Mouse (Mus musculus) intestine, postnatal 0 days (tissue): Measurements from ENCODE around the gene Gbp3. TPM values are rescaled to one million over a fixed set of nuclear protein-coding genes. Genes with fewer than 3 reads are reported as not detected.

Experiments used
- ATAC-seq: fragments of 200-750 bp; cut with Nextera tagmentation; 2 replicates; pipeline ENCODE4 v1.8.0; 2017; ENCODE audit warnings: mild to moderate bottlenecking, moderate TSS enrichment, moderate library complexity
- H3K27ac ChIP-seq: fragments of 300-500 bp; sonication (generic); 2 replicates; pipeline ENCODE4 v1.5.1; 2014; ENCODE audit warnings: mild to moderate bottlenecking, low read depth, low read length, moderate library complexity
- H3K27me3 ChIP-seq: fragments of 300-500 bp; sonication (generic); replicated peaks from 2 replicates; pipeline ENCODE4 v1.6.1; 2014; ENCODE audit warnings: low read length, mixed read lengths; ENCODE audit not compliant: control insufficient read depth, insufficient read depth
- H3K36me3 ChIP-seq: fragments of 300-500 bp; sonication (generic); 2 replicates; pipeline ENCODE4 v1.6.1; 2014; ENCODE audit warnings: mild to moderate bottlenecking, moderate library complexity; ENCODE audit not compliant: control insufficient read depth, insufficient read depth
- H3K4me1 ChIP-seq: fragments of 300-500 bp; sonication (generic); replicated peaks from 2 replicates; pipeline ENCODE4 v1.6.1; 2014; ENCODE audit warnings: antibody characterized with exemption, low read length, mixed read lengths; ENCODE audit not compliant: control insufficient read depth, insufficient read depth
- H3K4me2 ChIP-seq: fragments of 300-500 bp; sonication (generic); replicated peaks from 2 replicates; pipeline ENCODE4 v1.6.1; 2014; ENCODE audit warnings: low read depth, mild to moderate bottlenecking, moderate library complexity
- H3K4me3 ChIP-seq: fragments of 300-500 bp; sonication (generic); 2 replicates; pipeline ENCODE4 v1.5.1; 2014; ENCODE audit warnings: low read depth, low read length
- H3K9ac ChIP-seq: fragments of 300-500 bp; sonication (generic); 2 replicates; pipeline ENCODE4 v1.6.1; 2014; ENCODE audit warnings: mild to moderate bottlenecking, low read depth, low read length
- H3K9me3 ChIP-seq: fragments of 300-500 bp; sonication (generic); 2 replicates; pipeline ENCODE4 v1.6.1; 2016; ENCODE audit warnings: mixed run types; ENCODE audit not compliant: control insufficient read depth
- CTCF ChIP-seq: sonication (generic); IDR thresholded peaks from 2 replicates; pipeline ENCODE4 v1.5.1; 2016; ENCODE audit warnings: low read depth, mild to moderate bottlenecking, control low read depth, antibody characterized with exemption, moderate library complexity
- WGBS: fragments of 180-500 bp; shearing (Covaris S2); extraction: QIAGEN DNeasy Blood & Tissue Kit; methylation state at CpG from one replicate; pipeline ENCODE4 v1.1.7; 2014; 5-methylcytosine and 5-hydroxymethylcytosine counted together
- polyA plus RNA-seq: library from polyadenylated mRNA; unstranded; fragments of >200 nt; fragmentation: Nextera tagmentation; extraction: Ambion mirVana; gene quantifications from 2 replicates; pipeline ENCODE4 v1.2.1, GENCODE M21; 2015

Gbp3 gene
- polyA plus RNA-seq, 1 experiment from 2014 or later: 7.6 TPM

GRCm38 (mm10) chr3:142578342-142578741 is 18.5 kb downstream of the Gbp3 start:
- WGBS: 83% methylated on average over 4 of the region's 4 CpGs
- Histone ChIP-seq H3K27ac (no peak overlapping the region), H3K9ac (no peak overlapping the region), H3K27me3 (no peaks in the 10 kb centered on the region), H3K4me1 (no peaks in the 10 kb centered on the region), H3K4me3 (no peak overlapping the region), H3K4me2 (no peak overlapping the region), H3K9me3 (no peaks in the 10 kb centered on the region), H3K36me3 (no peaks in the 10 kb centered on the region)
- no peak for ATAC-seq
- no peak for TF ChIP-seq CTCF

GRCm38 (mm10) chr3:142583067-142583466 is 23.2 kb downstream of the Gbp3 start:
- Histone ChIP-seq H3K9ac (no peak overlapping the region), H3K4me3 (no peak overlapping the region), H3K9me3 (no peaks in the 10 kb centered on the region), H3K36me3 (no peaks in the 10 kb centered on the region), H3K4me1 (no peaks in the 10 kb centered on the region), H3K27me3 (no peaks in the 10 kb centered on the region), H3K4me2 (no peak overlapping the region), H3K27ac (no peak overlapping the region)
- no peak for TF ChIP-seq CTCF
- no peak for ATAC-seq
- WGBS: 91% methylated on average over 4 of the region's 4 CpGs

- no peak for ATAC-seq
- no peak for TF ChIP-seq CTCF
- no peaks in the 10 kb centered on the region for H3K27me3 ChIP-seq
Observed at GRCm38 (mm10) chr3:142587386-142587785, 27.6 kb downstream of the Gbp3 start.

GRCm38 (mm10) chr3:142588888-142589287 is 29.1 kb downstream of the Gbp3 start:
- no peaks in the 10 kb centered on the region for H3K9me3 ChIP-seq
- no peaks in the 10 kb centered on the region for H3K4me1 ChIP-seq
- H3K9ac ChIP-seq: no peak overlapping the region
- H3K27ac ChIP-seq: no peak overlapping the region
- no peaks in the 10 kb centered on the region for H3K36me3 ChIP-seq
- no peak overlapping the region for H3K4me3 ChIP-seq
- no peaks in the 10 kb centered on the region for H3K27me3 ChIP-seq
- 45% methylated on average over 2 of the region's 2 CpGs for WGBS
- no peak overlapping the region for H3K4me2 ChIP-seq
- no peak for TF ChIP-seq CTCF
- ATAC-seq: no peak

More at GRCm38 (mm10) chr3:142587386-142587785, 27.6 kb downstream of the Gbp3 start:
- H3K4me2 ChIP-seq: no peak overlapping the region
- no peak overlapping the region for H3K4me3 ChIP-seq
- H3K27ac ChIP-seq: no peak overlapping the region
- H3K36me3 ChIP-seq: no peaks in the 10 kb centered on the region
- no peaks in the 10 kb centered on the region for H3K9me3 ChIP-seq
- H3K4me1 ChIP-seq: no peaks in the 10 kb centered on the region
- H3K9ac ChIP-seq: no peak overlapping the region

GRCm38 (mm10) chr3:142590431-142591067 is 30.7 kb downstream of the Gbp3 start:
- 73% methylated on average over 4 of the region's 4 CpGs for WGBS
- no peak overlapping the region for H3K4me3 ChIP-seq
- no peak for ATAC-seq
- no peaks in the 10 kb centered on the region for H3K36me3 ChIP-seq
- H3K9me3 ChIP-seq: no peaks in the 10 kb centered on the region
- no peaks in the 10 kb centered on the region for H3K4me1 ChIP-seq
- H3K27me3 ChIP-seq: no peaks in the 10 kb centered on the region
- no peak overlapping the region for H3K27ac ChIP-seq
- H3K9ac ChIP-seq: no peak overlapping the region
- TF ChIP-seq CTCF: no peak
- no peak overlapping the region for H3K4me2 ChIP-seq

- H3K9ac ChIP-seq: no peak within 1 kb of the TSS
- no peaks in the 10 kb centered on the region for H3K9me3 ChIP-seq
- H3K4me3 ChIP-seq: no peak within 1 kb of the TSS
- no peaks in the 10 kb centered on the region for H3K36me3 ChIP-seq
- no peaks in the 10 kb centered on the region for H3K27me3 ChIP-seq
- no peaks in the 10 kb centered on the region for H3K4me1 ChIP-seq
- H3K27ac ChIP-seq: no peak within 1 kb of the TSS
- no peak for TF ChIP-seq CTCF
- ATAC-seq: no peak
- H3K4me2 ChIP-seq: no peak within 1 kb of the TSS
- 23% methylated on average over 1 of the region's 1 CpGs for WGBS
Observed at GRCm38 (mm10) chr3:142594547-142594946, 34.7 kb downstream of the Gbp3 start, which contains the start of gene Gbp2b. Gene Gbp2b (plus strand): TSS chr3:142594847.
